Mouse (Mus musculus): ENCODE measurements around the gene Ifih1. TPM values are rescaled to one million over a fixed set of nuclear protein-coding genes. Genes with fewer than 3 reads are reported as not detected.

Ifih1 gene
- total RNA-seq (2017): 27.3 to 53.1 TPM (median 48.1 TPM) in 3 replicates

DNA sequence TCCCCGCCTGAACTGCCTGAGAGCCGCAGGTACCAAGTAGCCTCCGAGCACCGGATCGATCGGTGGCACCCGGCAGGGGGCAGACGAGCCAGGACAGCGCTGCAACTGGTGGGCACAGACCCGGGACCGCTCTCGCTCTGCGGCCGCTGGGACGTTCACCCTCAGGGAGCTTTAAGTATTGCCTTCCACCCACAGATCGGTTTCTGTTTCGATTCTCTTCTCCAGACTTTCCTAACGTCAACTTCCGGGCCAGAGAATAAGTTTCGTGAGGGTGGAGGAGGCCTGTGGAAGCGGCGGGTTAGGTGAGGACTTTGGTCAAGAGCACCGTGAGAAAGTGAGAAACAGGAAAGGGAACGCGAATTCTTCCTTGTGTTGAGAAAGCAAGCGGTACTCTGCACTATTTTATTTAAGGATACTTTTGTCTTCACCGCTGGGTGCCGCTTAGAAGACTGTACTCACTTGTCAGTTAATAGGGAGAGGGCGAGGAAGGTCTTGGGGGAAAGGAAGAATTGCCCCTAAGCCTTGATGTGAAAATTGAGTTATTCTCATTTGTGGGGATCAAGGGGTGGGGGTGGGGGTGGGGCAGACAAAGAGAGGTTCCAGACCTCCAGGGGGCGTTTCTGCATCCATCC, at the start of gene Ifih1:
Gene Ifih1, minus strand, starts transcription at position 242 of the 632 bp plus-strand sequence.
- ATAC-seq (replicated peaks; ENCODE audit: insufficient number of reproducible peaks, low FRiP score, low TSS enrichment, poor library complexity, severe bottlenecking): peak; percentile 77

DNA sequence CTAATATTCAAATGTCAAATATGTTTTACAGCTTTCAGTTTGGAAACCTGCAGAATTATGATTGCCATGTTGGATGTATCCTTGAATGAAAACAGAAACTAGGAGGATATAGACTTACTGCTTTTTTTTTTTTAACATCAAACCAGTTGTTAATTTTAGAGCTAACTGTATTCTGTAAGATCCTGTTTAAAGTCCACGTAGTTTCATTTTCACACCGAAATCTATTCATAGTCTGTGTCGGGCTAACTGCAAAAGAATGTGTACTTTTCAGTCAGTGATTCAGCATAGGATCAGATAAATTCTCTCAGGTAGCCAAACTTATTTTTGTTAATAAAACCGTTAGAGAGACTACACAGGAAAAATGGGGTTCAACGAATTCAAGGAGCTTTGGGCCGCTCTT, 39.9 kb upstream of the Ifih1 start:
- ATAC-seq (replicated peaks; ENCODE audit: insufficient number of reproducible peaks, low FRiP score, low TSS enrichment, poor library complexity, severe bottlenecking): no peak

DNA sequence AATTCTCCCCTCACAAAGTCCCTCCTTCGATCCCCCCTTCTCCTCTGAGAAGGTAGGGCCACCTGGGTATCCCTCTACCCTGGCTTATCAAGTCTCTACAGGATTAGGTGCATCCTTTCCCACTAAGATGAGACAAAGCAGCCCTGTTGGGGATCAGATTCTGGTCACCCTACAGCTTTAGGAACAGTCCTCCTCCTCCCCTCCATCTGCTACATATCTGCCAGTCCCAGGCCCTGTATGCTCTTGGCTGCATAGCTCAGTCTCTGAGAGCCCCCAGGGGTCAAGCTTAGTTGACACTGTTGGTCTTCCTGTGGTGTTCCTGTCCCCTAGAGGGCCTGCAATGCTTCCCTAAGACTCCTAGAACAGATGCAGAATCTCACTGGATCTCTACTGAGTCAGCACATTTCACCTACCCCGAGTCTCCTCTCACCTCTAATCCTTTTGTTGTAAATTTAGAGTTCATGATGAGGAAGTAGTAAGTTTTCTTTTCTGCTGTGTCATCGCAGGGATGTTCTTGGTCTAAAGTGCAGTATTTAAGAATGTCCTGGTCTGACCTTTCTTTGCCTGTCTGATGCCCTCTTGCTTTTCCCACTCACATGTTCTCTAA, 39.0 kb upstream of the Ifih1 start:
- peak; percentile 47; the same call in 1 of the 2 replicates for ATAC-seq (replicated peaks; ENCODE audit: insufficient number of reproducible peaks, low FRiP score, low TSS enrichment, poor library complexity, severe bottlenecking)

DNA sequence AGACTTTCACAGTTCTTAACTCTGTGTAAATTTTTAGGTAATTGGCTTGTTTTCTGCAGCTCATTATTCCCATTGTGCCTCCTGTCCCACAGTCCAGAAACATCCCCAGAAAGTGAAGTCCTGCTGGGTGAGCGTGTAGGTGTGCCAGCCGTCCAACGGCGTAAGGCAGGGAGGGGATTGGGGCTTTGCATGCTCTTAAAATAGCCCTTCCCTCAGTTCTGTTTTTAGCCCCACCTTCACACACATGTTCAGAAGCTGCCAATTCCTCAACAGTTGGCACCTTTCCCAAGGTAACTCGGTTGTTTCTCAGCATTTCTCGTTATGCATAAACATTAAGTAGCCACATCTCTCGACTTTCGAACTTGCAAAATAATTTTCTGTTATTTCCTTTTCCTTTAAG, 35.6 kb upstream of the Ifih1 start:
- no peak for ATAC-seq (replicated peaks; ENCODE audit: insufficient number of reproducible peaks, low FRiP score, low TSS enrichment, poor library complexity, severe bottlenecking)

DNA sequence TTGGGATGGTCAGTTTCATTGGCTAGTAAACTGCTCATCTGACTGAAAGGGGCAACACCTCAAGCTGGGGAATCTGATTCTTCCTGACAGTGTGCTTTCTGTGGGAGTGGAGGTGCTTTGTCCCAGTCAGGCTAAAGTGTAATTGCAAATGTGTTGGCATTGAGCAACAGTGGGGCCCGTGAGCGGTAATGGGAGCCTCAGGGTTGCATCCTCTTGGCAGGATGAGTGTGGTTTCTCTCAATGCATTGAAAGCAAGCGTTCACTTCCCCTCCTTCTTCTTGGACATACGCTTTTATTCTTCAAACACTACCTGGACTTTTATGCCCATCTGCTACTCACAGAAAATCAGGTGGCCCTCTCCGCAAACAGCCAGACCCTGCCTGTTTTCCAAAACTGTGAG, 26.7 kb upstream of the Ifih1 start:
- ATAC-seq (replicated peaks; ENCODE audit: insufficient number of reproducible peaks, low FRiP score, low TSS enrichment, poor library complexity, severe bottlenecking): no peak

DNA sequence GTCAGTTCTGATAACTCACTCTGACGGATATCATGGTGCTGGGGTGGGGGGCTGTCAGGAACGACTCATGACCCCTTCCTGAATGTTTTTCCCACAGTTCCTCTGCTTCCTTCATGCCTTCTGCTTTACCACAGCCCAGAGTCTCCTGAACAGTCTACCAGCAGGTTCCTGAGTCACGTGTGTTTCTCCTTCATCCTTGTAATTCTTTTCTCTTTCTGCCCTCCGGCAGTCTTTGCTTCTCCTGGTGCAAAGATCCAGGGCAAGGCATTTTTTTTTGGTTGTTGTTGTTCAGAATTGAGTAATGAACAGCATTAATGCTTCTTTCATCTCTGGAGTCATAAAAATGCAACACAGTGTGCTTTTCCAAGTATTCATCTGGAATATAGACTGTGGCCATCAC, 24.7 kb upstream of the Ifih1 start:
- ATAC-seq (replicated peaks; ENCODE audit: insufficient number of reproducible peaks, low FRiP score, low TSS enrichment, poor library complexity, severe bottlenecking): no peak

DNA sequence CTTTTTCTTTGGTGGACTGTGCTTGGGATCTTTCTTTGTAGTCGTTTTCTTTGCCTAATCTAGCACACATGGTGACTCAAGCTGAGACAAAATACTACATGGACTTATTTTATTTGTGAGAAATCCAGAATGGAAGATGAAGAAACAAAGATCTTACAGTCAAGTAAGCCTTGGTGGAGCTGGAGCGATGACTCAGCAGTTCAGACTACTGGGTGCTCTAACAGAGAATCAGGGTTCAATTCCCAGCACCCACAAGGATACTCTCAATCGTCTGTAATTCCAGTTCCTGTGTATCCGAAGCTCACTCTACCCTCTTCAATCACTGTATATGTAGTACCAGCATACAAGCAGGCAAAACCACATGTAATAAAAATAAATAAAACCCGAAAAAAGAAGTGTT, 24.2 kb upstream of the Ifih1 start:
- ATAC-seq (replicated peaks; ENCODE audit: insufficient number of reproducible peaks, low FRiP score, low TSS enrichment, poor library complexity, severe bottlenecking): no peak

DNA sequence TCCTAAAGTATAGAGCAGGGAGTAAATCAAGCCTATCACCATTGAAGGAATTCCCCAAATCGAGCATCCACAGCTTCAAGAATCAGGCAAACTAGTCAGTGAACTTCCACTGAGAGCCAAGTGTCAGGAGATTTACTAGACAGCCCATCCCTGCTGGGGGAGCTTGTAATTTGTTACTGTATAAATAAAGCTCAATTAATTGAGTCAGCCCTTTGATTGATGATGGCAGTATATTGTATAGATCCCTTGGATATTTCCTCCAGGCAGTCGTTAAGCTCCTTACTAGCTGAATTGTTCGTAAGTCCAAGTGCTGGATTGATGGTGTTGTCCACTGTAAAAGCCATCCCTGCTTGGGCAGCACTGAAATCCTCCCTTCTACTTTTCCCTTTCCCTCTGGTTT, 23.8 kb upstream of the Ifih1 start:
- ATAC-seq (replicated peaks; ENCODE audit: insufficient number of reproducible peaks, low FRiP score, low TSS enrichment, poor library complexity, severe bottlenecking): no peak

DNA sequence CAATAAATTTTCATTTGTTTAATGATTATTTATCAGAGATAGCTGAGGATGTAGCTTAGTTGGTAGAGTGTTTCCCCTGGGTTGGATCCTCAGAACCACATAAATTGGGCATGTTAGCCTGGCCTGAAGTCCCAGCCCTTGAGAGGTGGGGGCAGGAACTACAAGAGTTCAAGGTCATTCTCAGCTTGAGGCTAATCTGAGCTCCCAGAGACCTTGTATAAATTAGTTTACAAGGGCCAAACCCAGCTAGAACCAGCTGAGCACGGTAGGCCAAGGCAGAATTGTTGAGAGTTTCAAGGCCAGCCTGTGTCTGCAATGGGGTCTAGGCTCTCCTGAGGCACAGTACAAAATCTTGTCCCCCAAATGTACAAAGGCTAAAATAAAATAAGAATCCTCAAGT, 19.5 kb upstream of the Ifih1 start:
- no peak for ATAC-seq (replicated peaks; ENCODE audit: insufficient number of reproducible peaks, low FRiP score, low TSS enrichment, poor library complexity, severe bottlenecking)

DNA sequence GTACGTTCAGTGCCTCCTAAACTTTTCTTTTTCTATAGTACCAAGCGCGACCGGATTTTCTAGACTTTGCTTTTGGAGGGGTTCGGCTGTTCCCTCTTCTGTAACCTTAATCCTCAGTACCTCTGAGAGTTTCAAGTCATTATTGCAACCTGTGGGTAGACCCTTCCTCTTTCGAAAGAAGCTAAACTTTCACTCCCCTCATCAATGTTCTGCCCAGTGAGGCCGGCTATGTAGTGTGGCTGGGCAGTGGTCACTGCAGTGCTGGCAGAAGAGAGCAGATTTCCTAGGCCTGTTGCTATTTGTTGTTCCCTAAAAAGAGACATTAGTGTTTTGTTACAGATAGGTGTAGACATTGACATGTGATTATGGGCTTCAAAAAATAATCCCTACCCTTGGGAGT, 18.8 kb upstream of the Ifih1 start:
- no peak for ATAC-seq (replicated peaks; ENCODE audit: insufficient number of reproducible peaks, low FRiP score, low TSS enrichment, poor library complexity, severe bottlenecking)

DNA sequence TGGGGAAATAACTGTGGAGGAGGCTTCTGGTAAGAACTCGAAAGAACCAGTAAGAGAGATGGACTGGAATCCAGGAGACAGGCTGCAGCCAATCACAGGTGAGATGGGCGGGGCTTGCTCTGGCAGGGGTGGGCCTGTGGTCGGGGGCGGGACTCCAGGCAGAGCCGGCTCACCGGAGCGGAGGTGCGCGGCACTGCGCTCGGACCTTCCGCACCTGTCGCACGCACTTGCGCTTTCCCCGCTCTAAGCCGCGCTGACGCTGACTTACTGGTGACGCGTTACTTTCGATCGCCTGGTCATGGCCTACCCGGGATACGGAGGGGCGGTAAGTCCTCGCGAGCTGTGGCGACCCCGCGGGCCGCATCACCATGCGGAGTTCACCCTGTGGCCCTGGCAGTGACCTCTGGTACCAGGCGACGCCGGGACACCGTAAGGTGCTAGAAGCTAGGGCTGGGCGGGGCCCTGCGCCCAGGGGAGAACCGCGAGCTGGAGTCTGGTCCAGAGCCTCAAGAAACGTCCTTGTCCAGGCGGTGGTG, 18.1 kb upstream of the Ifih1 start, which contains the start of gene Gca:
Gene Gca, plus strand, starts transcription at position 151 of the 536 bp plus-strand sequence.
- ATAC-seq (replicated peaks; ENCODE audit: insufficient number of reproducible peaks, low FRiP score, low TSS enrichment, poor library complexity, severe bottlenecking): peak; percentile 95

DNA sequence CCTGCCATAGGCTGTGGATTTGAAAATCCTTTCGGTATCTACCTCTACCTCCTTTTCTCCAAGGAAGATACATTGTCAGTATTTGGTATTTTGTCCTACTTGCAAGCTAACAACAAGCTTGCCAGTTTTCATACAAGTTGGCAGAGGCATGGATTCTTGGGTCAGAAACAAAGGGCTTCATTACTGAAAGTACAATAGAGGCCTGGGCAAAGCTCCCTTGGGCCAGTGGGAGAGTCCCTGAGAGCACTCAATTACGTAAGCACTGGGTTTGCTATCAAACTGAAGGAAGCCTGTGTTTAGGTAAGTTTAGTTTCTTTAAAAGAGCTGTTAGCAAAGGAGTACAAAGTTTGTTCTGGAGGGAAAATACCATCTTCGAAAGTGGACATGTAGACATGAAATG, 16.5 kb upstream of the Ifih1 start:
- ATAC-seq (replicated peaks; ENCODE audit: insufficient number of reproducible peaks, low FRiP score, low TSS enrichment, poor library complexity, severe bottlenecking): no peak

DNA sequence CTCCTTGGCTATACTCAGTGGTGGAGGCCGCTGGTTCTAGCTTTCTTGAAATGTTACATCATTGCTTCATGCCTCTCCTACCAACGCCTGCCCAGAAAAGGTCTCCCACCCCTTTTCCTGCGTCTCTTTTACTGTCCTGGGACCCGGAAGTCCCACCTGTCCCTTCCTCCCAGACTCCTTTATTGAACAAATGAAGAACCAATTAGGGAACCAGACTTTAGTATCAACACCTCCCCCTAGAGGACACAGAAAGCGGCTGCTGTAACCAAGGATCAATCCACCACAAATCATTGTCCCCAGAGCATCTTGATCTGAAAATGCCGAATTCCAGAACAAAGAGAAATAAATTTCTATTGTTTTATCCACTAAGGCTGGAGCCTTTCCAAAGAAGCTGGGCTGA, 14.5 kb upstream of the Ifih1 start:
- ATAC-seq (replicated peaks; ENCODE audit: insufficient number of reproducible peaks, low FRiP score, low TSS enrichment, poor library complexity, severe bottlenecking): no peak

DNA sequence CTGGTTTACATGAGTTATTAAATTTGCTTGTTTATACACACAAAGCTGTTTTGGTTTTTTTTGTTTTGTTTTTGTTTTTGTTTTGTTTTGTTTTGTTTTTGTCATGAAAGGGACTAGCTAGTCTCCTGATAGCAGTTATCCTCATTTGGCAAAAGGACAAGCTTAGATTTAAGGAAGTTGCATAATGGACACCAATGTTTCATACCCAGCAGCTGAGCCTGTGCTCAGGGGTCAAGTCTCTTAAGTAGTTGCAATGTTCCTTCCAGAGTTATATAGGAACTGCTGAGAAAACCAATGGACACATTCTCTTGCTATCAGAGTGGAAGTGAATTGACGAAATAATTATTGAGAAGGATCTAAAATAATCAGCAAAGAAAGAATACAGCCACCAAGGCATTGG, 10.0 kb upstream of the Ifih1 start:
- no peak for ATAC-seq (replicated peaks; ENCODE audit: insufficient number of reproducible peaks, low FRiP score, low TSS enrichment, poor library complexity, severe bottlenecking)

DNA sequence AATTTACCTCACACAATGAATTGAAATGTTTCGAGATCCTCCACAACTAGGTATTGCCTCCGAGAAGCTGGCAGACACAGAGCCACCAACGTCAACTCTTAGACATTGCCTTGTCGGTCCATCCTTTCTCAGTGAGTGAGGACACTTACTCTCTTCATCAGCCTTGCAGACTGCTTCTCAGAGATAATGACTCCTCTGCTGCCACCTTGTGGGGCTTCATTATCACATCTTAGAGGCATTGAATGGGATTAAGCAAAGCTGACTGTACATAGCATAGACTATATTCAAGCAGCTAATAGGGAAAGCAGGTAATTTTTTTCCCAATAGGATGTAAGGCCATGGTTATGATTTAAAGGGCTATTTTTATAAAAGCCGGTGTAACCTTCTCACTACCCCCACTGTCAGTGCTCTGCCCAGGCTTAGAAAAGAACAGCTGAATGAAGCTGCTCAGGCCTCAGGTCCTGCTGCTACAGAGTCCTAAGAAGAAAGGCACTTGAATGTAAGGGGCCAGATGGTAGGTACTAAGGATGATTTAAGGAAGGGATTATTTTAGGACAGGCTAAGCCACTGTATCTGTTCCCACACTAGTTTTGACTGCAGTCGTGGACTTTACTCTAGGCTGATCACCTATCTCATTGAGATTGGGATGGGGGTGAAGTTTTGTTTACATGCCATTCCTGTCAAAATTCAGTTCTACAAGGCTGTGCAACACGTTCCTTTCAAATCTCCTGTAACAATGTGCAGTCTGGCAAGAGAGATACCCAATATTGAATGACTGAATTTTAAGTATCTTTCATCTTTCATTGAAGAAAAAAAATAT, 8.7 kb upstream of the Ifih1 start:
- peak; percentile 74 for ATAC-seq (replicated peaks; ENCODE audit: insufficient number of reproducible peaks, low FRiP score, low TSS enrichment, poor library complexity, severe bottlenecking)

DNA sequence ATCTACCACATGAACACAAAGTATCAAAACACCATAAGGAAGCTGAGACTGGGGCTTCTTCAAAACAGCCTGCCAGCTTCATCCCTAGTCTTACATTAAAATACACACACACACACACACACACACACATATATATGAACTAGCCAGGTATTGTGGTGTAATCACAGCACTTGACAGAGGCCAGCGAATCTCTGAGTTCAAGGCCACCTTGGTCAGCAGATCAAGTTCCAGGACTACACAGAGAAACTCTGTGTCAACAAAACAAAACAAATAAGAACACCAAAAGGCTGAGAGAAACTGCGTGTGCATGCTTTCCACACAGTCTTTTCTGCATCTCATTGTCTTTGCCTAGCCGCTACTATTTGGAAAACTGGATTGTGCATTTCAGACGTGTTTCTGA, 6.4 kb upstream of the Ifih1 start:
- ATAC-seq (replicated peaks; ENCODE audit: insufficient number of reproducible peaks, low FRiP score, low TSS enrichment, poor library complexity, severe bottlenecking): no peak

DNA sequence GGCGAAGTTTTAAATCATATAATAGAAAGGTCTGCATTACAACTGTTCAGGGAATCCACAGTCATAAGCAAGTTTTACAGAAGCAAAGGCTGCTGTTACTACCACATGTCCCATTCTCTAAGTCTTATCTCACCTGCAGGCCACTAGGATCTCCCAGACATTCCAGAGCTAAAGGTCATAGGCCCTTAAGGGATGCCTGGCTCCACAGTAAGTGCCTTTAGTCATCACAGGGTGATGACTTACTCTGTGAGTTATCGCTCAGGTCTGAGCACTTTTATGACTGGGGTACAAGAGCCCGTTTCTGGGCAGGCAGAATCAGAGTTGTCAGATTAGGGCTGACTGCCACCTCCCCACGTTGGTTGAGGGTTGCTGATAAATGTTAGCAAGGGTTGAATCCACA, 5.8 kb upstream of the Ifih1 start:
- no peak for ATAC-seq (replicated peaks; ENCODE audit: insufficient number of reproducible peaks, low FRiP score, low TSS enrichment, poor library complexity, severe bottlenecking)

DNA sequence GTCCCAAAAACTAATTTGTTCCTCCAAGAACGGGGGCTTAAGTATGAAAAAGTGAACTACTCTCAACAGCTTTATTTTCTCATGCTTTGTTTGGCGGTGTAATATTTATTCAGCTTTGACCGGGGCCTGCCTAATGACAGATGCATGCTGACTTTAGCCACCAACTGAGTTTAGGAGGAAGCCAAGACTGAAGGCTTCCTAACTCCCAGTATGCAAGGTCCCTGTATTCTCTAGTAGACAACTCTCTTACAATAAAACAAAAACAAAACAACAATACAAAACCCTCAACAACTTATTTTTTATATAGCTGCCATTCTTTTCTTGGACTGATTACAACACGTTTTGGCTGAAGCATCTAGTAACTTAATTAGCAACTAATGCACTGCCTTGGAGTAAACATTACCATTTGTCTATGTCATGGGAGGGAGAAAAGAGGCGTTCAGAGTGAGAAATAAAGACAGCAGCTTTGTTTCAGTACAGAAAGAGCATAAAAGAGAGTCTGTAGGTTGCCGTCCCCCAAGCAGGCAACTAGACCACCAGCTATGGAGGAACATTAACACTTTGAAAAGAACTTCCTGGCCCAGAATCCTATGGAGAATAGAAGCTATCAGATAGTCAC, 725 bp upstream of the Ifih1 start:
- no peak for ATAC-seq (replicated peaks; ENCODE audit: insufficient number of reproducible peaks, low FRiP score, low TSS enrichment, poor library complexity, severe bottlenecking)

DNA sequence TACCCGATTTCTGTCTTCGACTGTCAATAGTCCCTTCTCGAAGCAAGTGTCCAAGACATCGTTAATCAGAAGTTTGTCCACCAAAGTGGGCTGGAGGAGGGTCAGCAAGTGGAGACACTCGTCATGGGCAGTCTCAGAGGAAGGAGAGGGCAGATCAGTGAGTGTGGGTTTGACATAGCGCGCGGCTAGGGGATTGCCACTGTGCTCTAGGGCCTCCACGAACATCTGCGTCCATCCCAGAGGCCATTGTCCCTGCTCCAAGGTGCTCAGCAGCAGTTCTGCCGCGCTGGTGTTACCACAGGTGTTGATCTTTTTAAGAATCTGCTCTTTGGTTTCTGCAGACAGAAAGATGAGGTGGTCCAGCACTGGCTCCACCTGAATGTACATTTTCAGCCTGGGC, 580 bp downstream of the Ifih1 start:
- no peak for ATAC-seq (replicated peaks; ENCODE audit: insufficient number of reproducible peaks, low FRiP score, low TSS enrichment, poor library complexity, severe bottlenecking)

Data from monocyte, adult 5-6 weeks (primary cell).